Mouse (Mus musculus) liver, embryonic 13.5 days (tissue): ENCODE measurements around the gene Sycp2. TPM values are rescaled to one million over a fixed set of nuclear protein-coding genes. Genes with fewer than 3 reads are reported as not detected.
"Not testable (repeated sequence)": the region's sequence is repeated elsewhere in the genome, so short reads cannot be mapped to it uniquely, and the experiment has no call there.

Experiments used
- ATAC-seq: fragments of 200-750 bp; cut with Nextera tagmentation; 2 replicates; pipeline ENCODE4 v1.8.0; 2017; ENCODE audit warnings: low read depth, mild to moderate bottlenecking, moderate number of reproducible peaks, moderate library complexity
- DNase-seq: peaks from one replicate; pipeline ENCODE4 v3.0.0; 2022
- H3K27ac ChIP-seq: fragments of 300-500 bp; sonication (generic); 2 replicates; pipeline ENCODE4 v1.5.1; 2015; ENCODE audit warnings: moderate library complexity, mild to moderate bottlenecking, inconsistent platforms
- H3K27me3 ChIP-seq: fragments of 300-500 bp; sonication (generic); 2 replicates; pipeline ENCODE4 v1.6.1; 2015; ENCODE audit warnings: mild to moderate bottlenecking, inconsistent platforms
- H3K36me3 ChIP-seq: fragments of 300-500 bp; sonication (generic); 2 replicates; pipeline ENCODE4 v1.6.1; 2015; ENCODE audit warnings: mild to moderate bottlenecking, inconsistent platforms
- H3K4me1 ChIP-seq: fragments of 300-500 bp; sonication (generic); replicated peaks from 2 replicates; pipeline ENCODE4 v1.6.1; 2015; ENCODE audit warnings: inconsistent platforms
- H3K4me2 ChIP-seq: fragments of 300-500 bp; sonication (generic); 2 replicates; pipeline ENCODE4 v1.6.1; 2015; ENCODE audit warnings: inconsistent platforms, mild to moderate bottlenecking, moderate library complexity
- H3K4me3 ChIP-seq: fragments of 300-500 bp; sonication (generic); replicated peaks from 2 replicates; pipeline ENCODE4 v1.5.1; 2015; ENCODE audit warnings: mild to moderate bottlenecking, inconsistent platforms
- H3K9ac ChIP-seq: fragments of 300-500 bp; sonication (generic); 2 replicates; pipeline ENCODE4 v1.6.1; 2015; ENCODE audit warnings: mild to moderate bottlenecking, inconsistent platforms
- H3K9me3 ChIP-seq: fragments of 300-500 bp; sonication (generic); replicated peaks from 2 replicates; pipeline ENCODE4 v1.6.1; 2016; ENCODE audit warnings: inconsistent platforms
- WGBS: fragments of 180-500 bp; shearing (Covaris S2); methylation state at CpG from one replicate; pipeline ENCODE4 v1.1.7; 2015; ENCODE audit not compliant: insufficient replicate concordance; 5-methylcytosine and 5-hydroxymethylcytosine counted together
- polyA plus RNA-seq: library from polyadenylated mRNA; unstranded; fragments of >200 nt; fragmentation: Nextera tagmentation; extraction: Ambion mirVana; gene quantifications from 2 replicates; pipeline ENCODE4 v1.2.1, GENCODE M21; 2015

The Sycp2 gene
- polyA plus RNA-seq, 1 experiment from 2014 or later, result not detected

DNA sequence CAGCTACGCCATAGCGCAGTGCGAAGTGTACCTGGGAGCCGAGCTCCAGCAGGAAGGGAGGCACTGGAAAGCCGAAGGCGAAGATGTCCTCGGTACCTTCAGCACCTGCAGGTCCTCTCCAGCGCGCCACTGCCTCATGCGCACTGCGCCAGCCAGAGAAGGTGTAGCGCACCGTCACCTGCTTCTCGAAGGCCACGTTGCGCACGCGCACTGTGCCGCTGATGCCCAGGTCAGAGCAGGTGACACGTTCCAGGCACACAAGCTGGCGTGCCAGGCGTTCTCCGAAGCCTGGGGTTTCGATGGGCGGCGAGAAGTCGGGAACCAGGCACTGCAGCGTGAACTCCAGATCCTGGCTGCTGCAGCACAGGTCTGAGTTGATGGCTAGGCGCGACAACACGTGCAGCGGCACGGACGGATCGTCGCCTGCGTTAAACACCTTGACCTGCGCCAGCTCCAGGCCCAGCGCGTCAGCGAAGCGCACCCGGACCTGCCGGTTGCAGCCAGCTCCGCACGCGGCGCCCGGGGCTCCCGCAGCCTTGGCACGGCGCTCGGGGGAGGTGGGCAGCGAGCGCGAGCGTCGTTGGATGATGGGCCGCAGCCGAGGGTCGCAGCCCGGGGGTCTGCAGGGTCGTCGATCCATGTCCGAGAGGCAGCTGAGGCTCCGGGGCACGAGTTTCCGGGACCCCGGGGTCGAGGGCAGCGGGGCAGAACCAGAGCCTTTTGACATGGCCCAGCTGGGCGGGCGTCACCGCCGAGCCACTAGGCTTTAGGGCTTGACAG lies 6.2 kb upstream of the Sycp2 start:
- Histone ChIP-seq H3K27ac (no peak overlapping the region), H3K9ac (peak overlapping the region; percentile 47; the same call in 1 of the 2 replicates)
- 16% methylated on average over 75 of the region's 75 CpGs for WGBS

GRCm38 (mm10) chr2:178413081-178413480 lies 5.6 kb upstream of the Sycp2 start:
- 60% methylated on average over 13 of the region's 13 CpGs for WGBS
- DNase-seq, result no peak
- no peak for ATAC-seq
- Histone ChIP-seq H3K9me3 (no peaks in the 10 kb centered on the region), H3K9ac (no peak overlapping the region), H3K27ac (no peak overlapping the region), H3K4me3 (no peak overlapping the region), H3K4me2 (peak overlapping the region; percentile 72), H3K4me1 (peaks cover 36% of the 10 kb centered on the region), H3K36me3 (no peaks in the 10 kb centered on the region), H3K27me3 (peaks cover 32% of the 10 kb centered on the region)

More for the DNA sequence above, 6.2 kb upstream of the Sycp2 start:
- H3K36me3 ChIP-seq, result 0 out of 2 replicates have a peak, but pooled peaks cover under 1% of the 10 kb centered on the region
- DNase-seq, result no peak
- H3K4me1 ChIP-seq, result peaks cover 36% of the 10 kb centered on the region
- H3K4me3 ChIP-seq, result peak overlapping the region; percentile 58
- no peaks in the 10 kb centered on the region for H3K9me3 ChIP-seq
- H3K27me3 ChIP-seq, result peaks cover 32% of the 10 kb centered on the region
- ATAC-seq, result no peak
- H3K4me2 ChIP-seq, result peak overlapping the region; percentile 72

DNA sequence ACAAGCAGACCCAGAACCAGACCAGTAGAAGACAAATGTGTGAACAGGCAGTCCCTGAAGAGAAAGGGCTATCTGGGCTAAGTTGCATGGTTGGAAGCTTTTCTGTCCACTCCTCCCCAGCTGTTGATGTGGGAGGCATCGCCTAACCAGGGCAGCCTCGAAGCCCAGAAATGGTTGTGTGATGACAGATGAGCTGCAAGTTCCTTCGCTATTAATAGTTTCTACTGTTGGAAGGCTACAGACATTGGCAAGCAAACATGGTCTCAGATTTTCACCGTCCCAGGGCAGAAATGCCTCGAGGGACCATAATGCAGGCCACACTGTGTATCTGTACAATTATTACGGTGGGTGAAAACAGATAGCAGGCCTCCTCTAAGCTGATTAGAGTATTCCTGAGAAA lies 5.1 kb upstream of the Sycp2 start:
- 59% methylated on average over 6 of the region's 6 CpGs for WGBS
- no peak for ATAC-seq
- H3K4me3 ChIP-seq, result no peak overlapping the region
- H3K27ac ChIP-seq, result no peak overlapping the region
- no peak overlapping the region for H3K9ac ChIP-seq
- H3K4me1 ChIP-seq, result peaks cover 36% of the 10 kb centered on the region
- no peak overlapping the region for H3K4me2 ChIP-seq
- DNase-seq, result no peak
- H3K27me3 ChIP-seq, result peaks cover 32% of the 10 kb centered on the region
- no peaks in the 10 kb centered on the region for H3K36me3 ChIP-seq
- H3K9me3 ChIP-seq, result no peaks in the 10 kb centered on the region; the same call in 1 of the 2 replicates

DNA sequence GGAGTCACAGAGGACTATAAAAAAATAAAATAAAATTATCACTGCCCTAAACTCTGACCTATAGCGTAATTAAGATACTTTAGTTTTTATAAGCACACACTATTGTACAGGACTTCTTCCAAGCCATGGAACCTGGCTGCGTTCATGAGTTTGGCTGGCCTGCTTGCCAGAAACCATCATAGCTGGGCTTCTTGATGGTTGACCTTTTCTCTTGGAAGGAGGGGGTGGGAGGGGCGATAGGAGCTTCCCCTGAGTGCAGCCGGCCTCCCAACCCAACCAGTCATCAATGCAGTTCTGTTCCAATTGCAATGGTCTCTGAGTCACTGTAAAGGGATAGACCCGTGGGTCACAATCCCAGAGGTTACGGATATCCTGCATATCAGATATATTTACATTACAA lies 2.8 kb upstream of the Sycp2 start:
- H3K4me3 ChIP-seq, result no peak overlapping the region
- H3K9ac ChIP-seq, result no peak overlapping the region
- H3K27ac ChIP-seq, result no peak overlapping the region
- peaks cover 16% of the 10 kb centered on the region for H3K4me1 ChIP-seq
- H3K27me3 ChIP-seq, result peaks cover 31% of the 10 kb centered on the region
- 58% methylated on average over 6 of the region's 6 CpGs for WGBS
- H3K4me2 ChIP-seq, result no peak overlapping the region
- DNase-seq (no peak), ATAC-seq (no peak)
- H3K9me3 ChIP-seq, result no peaks in the 10 kb centered on the region; the same call in 1 of the 2 replicates
- no peaks in the 10 kb centered on the region for H3K36me3 ChIP-seq

DNA sequence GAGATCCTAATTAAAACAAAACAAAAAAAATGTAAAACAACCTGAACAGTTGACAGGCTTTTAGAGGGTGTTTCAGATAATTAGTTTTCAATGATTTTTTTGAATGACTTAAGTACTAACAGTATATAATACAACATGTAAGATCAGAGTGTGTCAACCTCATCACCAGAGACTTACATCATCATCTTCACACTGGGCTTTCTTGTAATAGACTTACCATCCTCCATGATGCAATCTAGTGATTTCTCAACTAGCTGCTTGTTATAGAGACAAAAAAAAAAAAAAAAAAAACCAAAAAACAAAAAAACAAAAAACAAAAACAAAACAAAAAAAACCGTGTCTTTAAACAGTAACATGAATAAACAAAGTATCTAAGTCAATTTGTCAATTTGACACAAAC lies 1.5 kb upstream of the Sycp2 start:
- Histone ChIP-seq H3K27ac (no peak overlapping the region), H3K4me3 (no peak overlapping the region)
- WGBS, result 18% methylated on average over 1 of the region's 1 CpGs

DNA sequence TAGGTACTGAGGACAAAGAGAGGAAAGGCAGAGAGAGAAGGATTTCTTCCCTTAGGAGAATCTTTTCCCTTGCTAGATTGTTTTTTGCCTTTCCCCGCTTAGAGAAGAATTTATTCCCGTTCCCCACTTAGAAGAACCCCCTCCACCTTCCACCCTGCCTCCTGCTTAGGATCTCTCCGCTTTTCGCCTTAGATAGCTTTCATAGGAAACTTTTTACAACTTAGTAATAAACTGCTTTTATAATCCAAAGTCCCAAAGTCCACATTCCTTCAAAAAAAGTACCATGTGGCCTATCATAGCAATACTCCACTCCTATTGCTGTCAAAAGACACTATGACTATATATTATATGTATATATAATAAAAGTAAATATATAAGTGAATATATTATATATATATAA lies 64.9 kb downstream of the Sycp2 start:
- WGBS, result 52% methylated on average over 4 of the region's 4 CpGs
- Histone ChIP-seq H3K4me3 (no peak overlapping the region), H3K9ac (no peak overlapping the region), H3K36me3 (no peaks in the 10 kb centered on the region), H3K27ac (no peak overlapping the region), H3K4me1 (no peaks in the 10 kb centered on the region), H3K4me2 (no peak overlapping the region), H3K27me3 (no peaks in the 10 kb centered on the region), H3K9me3 (no peaks in the 10 kb centered on the region)
- DNase-seq (no peak), ATAC-seq (no peak)

More for the DNA sequence above, 1.5 kb upstream of the Sycp2 start:
- no peaks in the 10 kb centered on the region for H3K36me3 ChIP-seq
- H3K4me1 ChIP-seq, result peaks cover 7% of the 10 kb centered on the region
- no peaks in the 10 kb centered on the region; the same call in 1 of the 2 replicates for H3K9me3 ChIP-seq
- no peak overlapping the region for H3K9ac ChIP-seq
- ATAC-seq, result no peak
- no peak overlapping the region for H3K4me2 ChIP-seq
- no peak for DNase-seq
- peaks cover 18% of the 10 kb centered on the region for H3K27me3 ChIP-seq

DNA sequence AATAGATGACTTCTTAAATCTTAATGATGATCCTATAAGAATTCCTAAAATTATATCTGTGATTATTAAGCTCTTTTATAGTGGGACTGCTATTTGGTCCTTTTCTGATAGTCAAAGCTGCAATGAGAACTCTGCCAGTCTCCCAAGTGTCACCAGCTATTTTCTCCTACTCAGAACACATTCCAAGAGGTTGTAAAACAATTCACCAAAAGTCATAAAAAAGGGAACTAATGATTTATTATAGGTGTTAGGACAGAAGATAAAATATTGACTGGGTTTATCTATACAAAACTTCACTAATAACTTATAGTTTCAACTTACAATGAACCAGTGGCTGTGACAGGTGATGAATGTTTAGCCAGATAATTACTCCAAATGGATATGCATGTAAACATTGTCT lies 65.4 kb downstream of the Sycp2 start:
- DNase-seq, H3K4me2 ChIP-seq, H3K36me3 ChIP-seq, H3K4me1 ChIP-seq, H3K4me3 ChIP-seq, H3K9me3 ChIP-seq, H3K9ac ChIP-seq, H3K27me3 ChIP-seq, ATAC-seq, H3K27ac ChIP-seq: not testable (repeated sequence)

DNA sequence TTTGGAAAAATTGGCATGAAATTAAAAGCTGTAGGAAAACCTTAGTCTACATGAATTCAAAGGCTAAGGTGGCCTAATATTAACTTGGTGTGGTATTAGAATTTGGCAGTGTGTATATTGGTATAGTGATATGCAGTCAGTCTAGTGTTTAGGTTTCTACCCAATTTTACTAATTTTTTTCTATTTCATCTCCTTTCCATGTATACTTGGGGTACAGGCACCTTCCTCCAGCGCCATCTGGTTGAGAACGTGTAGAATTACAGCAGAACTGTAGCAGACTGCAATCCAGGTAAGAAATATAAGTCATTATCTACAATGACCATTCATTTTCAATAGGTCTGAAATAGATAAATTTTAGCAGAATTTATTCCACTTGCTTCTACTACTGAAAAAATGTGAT lies 68.4 kb downstream of the Sycp2 start:
- H3K4me1 ChIP-seq, result no peaks in the 10 kb centered on the region
- no peak overlapping the region for H3K27ac ChIP-seq
- H3K36me3 ChIP-seq, result no peaks in the 10 kb centered on the region
- H3K4me3 ChIP-seq, result no peak overlapping the region
- H3K9ac ChIP-seq, result no peak overlapping the region
- no peaks in the 10 kb centered on the region for H3K27me3 ChIP-seq
- WGBS, result 1% methylated on average over 2 of the region's 2 CpGs
- DNase-seq, result no peak
- no peak for ATAC-seq
- H3K9me3 ChIP-seq, result no peaks in the 10 kb centered on the region
- H3K4me2 ChIP-seq, result no peak overlapping the region

- no peak for DNase-seq
- Histone ChIP-seq H3K4me3 (no peak overlapping the region), H3K27ac (no peak overlapping the region), H3K9ac (no peak overlapping the region), H3K9me3 (no peaks in the 10 kb centered on the region), H3K4me1 (no peaks in the 10 kb centered on the region), H3K4me2 (no peak overlapping the region), H3K36me3 (no peaks in the 10 kb centered on the region), H3K27me3 (no peaks in the 10 kb centered on the region)
- 28% methylated on average over 1 of the region's 1 CpGs for WGBS
- no peak for ATAC-seq
Observed at GRCm38 (mm10) chr2:178337878-178338277, 69.6 kb downstream of the Sycp2 start.

DNA sequence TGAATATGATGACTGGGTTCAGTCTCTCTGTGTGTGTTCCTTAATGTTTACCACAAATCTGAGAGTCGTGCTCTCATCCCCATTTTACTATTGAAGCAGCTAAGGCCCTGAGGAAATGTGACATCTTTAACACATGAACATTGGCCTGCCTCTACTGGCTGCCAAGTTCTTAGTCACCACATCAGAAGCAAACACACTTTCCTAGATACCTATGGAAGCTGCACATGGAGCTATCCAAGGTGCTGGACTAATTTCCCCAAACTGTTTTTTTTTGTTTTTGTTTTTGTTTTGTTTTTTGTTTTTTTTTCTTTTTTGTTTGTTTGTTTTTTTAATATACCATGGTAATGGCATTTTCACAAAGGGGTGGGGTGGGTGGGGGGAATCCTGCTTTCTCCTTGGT lies 77.5 kb downstream of the Sycp2 start:
- Histone ChIP-seq H3K4me3 (no peak overlapping the region), H3K9ac (no peak overlapping the region), H3K36me3 (no peaks in the 10 kb centered on the region), H3K27ac (no peak overlapping the region), H3K27me3 (no peaks in the 10 kb centered on the region), H3K9me3 (no peaks in the 10 kb centered on the region), H3K4me2 (no peak overlapping the region), H3K4me1 (no peaks in the 10 kb centered on the region)
- WGBS, result 36% methylated on average over 1 of the region's 1 CpGs
- DNase-seq (no peak), ATAC-seq (no peak)

- Histone ChIP-seq H3K9ac (no peak overlapping the region), H3K4me2 (no peak overlapping the region), H3K9me3 (no peaks in the 10 kb centered on the region), H3K4me3 (no peak overlapping the region), H3K36me3 (no peaks in the 10 kb centered on the region), H3K27ac (no peak overlapping the region), H3K4me1 (no peaks in the 10 kb centered on the region), H3K27me3 (no peaks in the 10 kb centered on the region)
- no peak for DNase-seq
- no peak for ATAC-seq
- 55% methylated on average over 5 of the region's 5 CpGs for WGBS
Observed at GRCm38 (mm10) chr2:178329551-178329950, 77.9 kb downstream of the Sycp2 start.

GRCm38 (mm10) chr2:178327466-178328040 lies 79.9 kb downstream of the Sycp2 start:
- Histone ChIP-seq H3K4me3 (no peak overlapping the region), H3K9ac (no peak overlapping the region), H3K4me1 (no peaks in the 10 kb centered on the region), H3K36me3 (no peaks in the 10 kb centered on the region), H3K9me3 (no peaks in the 10 kb centered on the region), H3K27me3 (no peaks in the 10 kb centered on the region), H3K27ac (no peak overlapping the region), H3K4me2 (no peak overlapping the region)
- DNase-seq (no peak), ATAC-seq (peak; percentile 74)
- 15% methylated on average over 12 of the region's 12 CpGs for WGBS
